In the genomic region with DNA sequence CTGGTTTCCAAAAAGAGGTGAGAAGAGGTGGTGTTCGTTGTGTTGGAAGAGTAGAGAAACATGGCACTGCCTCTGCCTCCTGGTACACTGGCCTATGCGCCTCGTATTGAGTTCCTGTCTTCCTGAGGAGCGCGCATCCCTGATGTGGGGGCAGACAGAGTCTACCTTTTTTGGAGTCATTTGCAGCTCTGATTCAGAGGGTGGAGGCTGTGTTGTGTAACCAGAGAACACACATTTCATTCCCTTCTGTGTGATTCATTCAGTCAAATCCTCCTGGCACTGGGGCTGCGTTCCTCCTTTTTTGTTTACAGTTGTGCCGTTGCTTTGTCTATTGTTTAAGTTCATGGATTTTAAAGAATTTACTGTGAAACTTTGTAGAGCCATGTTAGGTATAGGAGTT, we compare ENCODE assay signal across 16 mouse cellular contexts.
DNase-seq lines count a peak whose midpoint lies in the region; ATAC-seq and TF ChIP-seq lines count a peak whose summit lies in the region.
"Had no signal": no experiment of that assay in that cellular context is flagged by ENCODE, and none has a peak within 500 bp of the region (broad histone marks: within the 10 kb centered on the region; RNA-seq: fewer than 3 reads in every experiment).

No protein-coding gene starts in this region.

- no peak overlapping the region for H3K27ac ChIP-seq in layer of hippocampus, adult 2 months
- H3K27ac ChIP-seq in forebrain, embryonic 16.5 days (ENCODE audit: low read length): no peak overlapping the region
- H3K27ac ChIP-seq: hindbrain, postnatal 0 days; kidney, postnatal 0 days; lung, embryonic 15.5 days; midbrain, embryonic 10.5 days; stomach, embryonic 15.5 days had no signal

- WGBS in forebrain, embryonic 16.5 days: 78% methylated on average over 7 of the region's 7 CpGs

- H3K9ac ChIP-seq in forebrain, embryonic 16.5 days (replicated peaks; ENCODE audit: low read depth, low read length): no peak overlapping the region
- H3K9ac ChIP-seq: lung, embryonic 15.5 days; stomach, embryonic 15.5 days had no signal

- ATAC-seq in frontal cortex, adult (ENCODE audit: low TSS enrichment): peak; percentile 99
- ATAC-seq in forebrain, embryonic 16.5 days: no peak
- ATAC-seq: hindbrain, postnatal 0 days had no signal

- H3K4me2 ChIP-seq in forebrain, embryonic 16.5 days (ENCODE audit: low read length): no peak overlapping the region
- H3K4me2 ChIP-seq: lung, embryonic 15.5 days; stomach, embryonic 15.5 days had no signal

- no peak overlapping the region for H3K4me3 ChIP-seq in layer of hippocampus, adult 2 months
- H3K4me3 ChIP-seq in forebrain, embryonic 16.5 days (replicated peaks; ENCODE audit: low read length): no peak overlapping the region
- H3K4me3 ChIP-seq: lung, embryonic 15.5 days; midbrain, embryonic 10.5 days; stomach, embryonic 15.5 days had no signal

- H3K27me3 ChIP-seq in forebrain, embryonic 16.5 days (replicated peaks; ENCODE audit: control insufficient read depth, insufficient read depth, low read length): no peaks in the 10 kb centered on the region
- H3K27me3 ChIP-seq: lung, embryonic 15.5 days; stomach, embryonic 15.5 days had no signal

- H3K36me3 ChIP-seq in forebrain, embryonic 16.5 days (ENCODE audit: control insufficient read depth, insufficient read depth): no peaks in the 10 kb centered on the region
- H3K36me3 ChIP-seq: lung, embryonic 15.5 days; midbrain, embryonic 10.5 days; stomach, embryonic 15.5 days had no signal

- no peaks in the 10 kb centered on the region for H3K4me1 ChIP-seq in forebrain, embryonic 16.5 days (replicated peaks; ENCODE audit: control insufficient read depth, insufficient read depth, low read length)
- H3K4me1 ChIP-seq: lung, embryonic 15.5 days; stomach, embryonic 15.5 days had no signal

- no peak for DNase-seq in frontal cortex, postnatal 10 days (ENCODE audit: low spot score in 2 of 2)
- DNase-seq in right cerebral cortex, adult 2 months (ENCODE audit: low spot score in 2 of 2): peak; percentile 63 to 71
- no peak for DNase-seq in right cerebral cortex, postnatal 10 days (ENCODE audit: low spot score in 2 of 2)
- peak; percentile 16 to 68 for DNase-seq in layer of hippocampus, adult 2 months (ENCODE audit: low spot score in 2 of 2)
- peak; percentile 62 for DNase-seq in telencephalon, adult 2 months (ENCODE audit: low read depth, low spot score)
- DNase-seq in cerebellum, adult 11 months: no peak
- DNase-seq: cerebellum, adult 2 months; gastrocnemius, postnatal 25 days; retina, postnatal 1 day had no signal

- no peaks in the 10 kb centered on the region for H3K9me3 ChIP-seq in forebrain, embryonic 16.5 days (ENCODE audit: control insufficient read depth, low read length)
- H3K9me3 ChIP-seq: lung, embryonic 15.5 days; midbrain, embryonic 10.5 days; stomach, embryonic 15.5 days had no signal

- no peak for TF ChIP-seq CTCF in layer of hippocampus, adult 2 months (conservative IDR thresholded peaks at IDR 0.05)

Comparison
In these comparisons a context has a peak if more than half of its experiments do, and no peak if none do; other contexts are left out.
1. DNase-seq: peak in right cerebral cortex, adult 2 months (2 of 2), layer of hippocampus, adult 2 months (2 of 2) and telencephalon, adult 2 months (single experiment); none in frontal cortex, postnatal 10 days (0 of 2), right cerebral cortex, postnatal 10 days (0 of 2) and cerebellum, adult 11 months (single experiment).